Comparison of ENCODE assay signal across 23 mouse cellular contexts in the genomic region with DNA sequence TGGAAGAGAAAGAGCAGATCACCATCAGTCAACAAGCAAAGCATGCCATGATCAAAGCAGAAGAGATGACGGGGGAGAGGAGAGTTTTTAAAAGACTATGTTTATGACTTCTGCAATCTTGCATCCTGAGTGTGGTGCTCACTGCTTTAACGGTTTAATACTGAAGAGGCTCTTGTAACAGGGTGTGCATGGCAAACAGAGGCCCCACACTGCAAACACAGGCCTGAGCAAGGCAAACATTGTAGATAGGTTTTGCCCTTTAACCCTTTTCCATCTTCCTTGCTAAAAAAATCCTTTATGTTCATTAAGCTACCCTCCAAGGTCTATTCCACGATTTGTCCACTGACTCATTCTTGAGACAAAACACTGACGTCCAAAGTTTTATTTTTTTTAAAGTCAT.
"Had no signal": no experiment of that assay in that cellular context is flagged by ENCODE, and none has a peak within 500 bp of the region (broad histone marks: within the 10 kb centered on the region; RNA-seq: fewer than 3 reads in every experiment).

No protein-coding gene starts in this region.

- H3K36me3 ChIP-seq: heart, embryonic 10.5 days; heart, embryonic 12.5 days; hindbrain, embryonic 10.5 days; hindbrain, embryonic 12.5 days; limb, embryonic 10.5 days; limb, embryonic 12.5 days had no signal

- H3K4me2 ChIP-seq: heart, embryonic 12.5 days; hindbrain, embryonic 12.5 days; hindbrain, embryonic 14.5 days; limb, embryonic 12.5 days had no signal

- ATAC-seq: hindbrain, embryonic 16.5 days; inflammation-experienced regulatory T-cells, adult 6 months; intestine, embryonic 16.5 days had no signal

- DNase-seq: gastrocnemius, adult 2 months; gastrocnemius, postnatal 10 days; gastrocnemius, postnatal 25 days; heart, adult 18-20 months; heart, postnatal 10 days; heart, postnatal 4 days; kidney, adult 18-20 months; kidney, adult 8-10 months; kidney, postnatal 10 days; kidney, postnatal 25 days; kidney, postnatal 4 days had no signal

- H3K27me3 ChIP-seq: heart, embryonic 12.5 days; hindbrain, embryonic 12.5 days; limb, embryonic 12.5 days had no signal

- H3K4me3 ChIP-seq: gastrocnemius, adult 2 months; heart, embryonic 10.5 days; heart, embryonic 12.5 days; hindbrain, embryonic 10.5 days; hindbrain, embryonic 12.5 days; layer of hippocampus, adult 2 months; left cerebral cortex, adult 2 months; limb, embryonic 10.5 days; limb, embryonic 12.5 days had no signal

- H3K9me3 ChIP-seq: heart, embryonic 10.5 days; heart, embryonic 12.5 days; hindbrain, embryonic 10.5 days; hindbrain, embryonic 12.5 days; limb, embryonic 10.5 days; limb, embryonic 12.5 days had no signal

- H3K27ac ChIP-seq: gastrocnemius, adult 2 months; heart, embryonic 10.5 days; hindbrain, embryonic 10.5 days; hindbrain, embryonic 12.5 days; hindbrain, embryonic 14.5 days; layer of hippocampus, adult 2 months; left cerebral cortex, adult 2 months; limb, embryonic 10.5 days; limb, embryonic 12.5 days had no signal

- H3K4me1 ChIP-seq: heart, embryonic 10.5 days; heart, embryonic 12.5 days; hindbrain, embryonic 10.5 days; hindbrain, embryonic 12.5 days; limb, embryonic 10.5 days; limb, embryonic 12.5 days had no signal

- H3K9ac ChIP-seq: heart, embryonic 12.5 days; hindbrain, embryonic 12.5 days; hindbrain, embryonic 14.5 days; limb, embryonic 12.5 days had no signal
